Mouse (Mus musculus) thymus, adult 2 months (tissue): Measurements from ENCODE around the gene Ctu2. TPM values are rescaled to one million over a fixed set of nuclear protein-coding genes. Genes with fewer than 3 reads are reported as not detected.

Experiments used
- DNase-seq: peaks from one replicate; pipeline ENCODE4 v3.0.0; 2021
- H3K27ac ChIP-seq: fragments of 200-500 bp; 2 replicates; pipeline ENCODE4 v1.5.1; 2012; ENCODE audit warnings: low read length, control low read depth; ENCODE audit not compliant: control insufficient read depth, insufficient read depth
- H3K27me3 ChIP-seq: fragments of 200-500 bp; 2 replicates; pipeline ENCODE4 v1.6.1; 2012; ENCODE audit warnings: mild to moderate bottlenecking, low read length, moderate library complexity, mixed read lengths; ENCODE audit not compliant: control insufficient read depth, insufficient read depth
- H3K36me3 ChIP-seq: fragments of 200-500 bp; 2 replicates; pipeline ENCODE4 v1.6.1; 2012; ENCODE audit warnings: mild to moderate bottlenecking, low read length, moderate library complexity; ENCODE audit not compliant: control insufficient read depth, insufficient read depth
- H3K4me1 ChIP-seq: fragments of 200-500 bp; replicated peaks from 2 replicates; pipeline ENCODE4 v1.6.1; 2012; ENCODE audit warnings: low read length; ENCODE audit not compliant: control insufficient read depth, insufficient read depth
- H3K4me3 ChIP-seq: fragments of 200-500 bp; 2 replicates; pipeline ENCODE4 v1.5.1; 2012; ENCODE audit warnings: mild to moderate bottlenecking, low read length, control low read depth, moderate library complexity; ENCODE audit not compliant: control insufficient read depth, insufficient read depth
- CTCF ChIP-seq: fragments of 200-500 bp; IDR thresholded peaks from 2 replicates; pipeline ENCODE4 v1.5.1; 2012; ENCODE audit warnings: mild to moderate bottlenecking, control low read depth, low read length, moderate library complexity, borderline replicate concordance; ENCODE audit not compliant: control insufficient read depth, poor library complexity, insufficient read depth; ENCODE audit errors: extremely low read depth
- POLR2A ChIP-seq: fragments of 200-500 bp; IDR thresholded peaks from 2 replicates; pipeline ENCODE4 v1.6.1; 2012; ENCODE audit warnings: mild to moderate bottlenecking, low read length, control low read depth, moderate library complexity; ENCODE audit not compliant: control insufficient read depth, poor library complexity, insufficient read depth; ENCODE audit errors: extremely low read depth
- WGBS: fragments of 180-500 bp; shearing (Covaris S2); methylation state at CpG from one replicate; pipeline ENCODE4 v1.1.7; 2018; 5-methylcytosine and 5-hydroxymethylcytosine counted together
- polyA plus RNA-seq: library from polyadenylated mRNA; depleted of rRNA; stranded (reverse); fragments of >200 nt; gene quantifications from 2 replicates; pipeline ENCODE4 v1.2.3, GENCODE M21; 2012

The Ctu2 gene
- polyA plus RNA-seq, 1 experiment: 136 TPM

GRCm38 (mm10) chr8:122437708-122438331 lies 38.1 kb upstream of the Ctu2 start:
- no peak for TF ChIP-seq CTCF
- peak; percentile 12; the same call in 1 of the 2 replicates for TF ChIP-seq POLR2A
- DNase-seq: peak; percentile 36
- peak overlapping the region; percentile 80 for H3K27ac ChIP-seq
- WGBS: 81% methylated on average over 13 of the region's 13 CpGs
- H3K27me3 ChIP-seq: no peaks in the 10 kb centered on the region
- peak overlapping the region; percentile 41 for H3K4me3 ChIP-seq
- peaks cover 44% of the 10 kb centered on the region for H3K4me1 ChIP-seq
- no peaks in the 10 kb centered on the region for H3K36me3 ChIP-seq

- no peak overlapping the region for H3K4me3 ChIP-seq
- peaks cover 36% of the 10 kb centered on the region for H3K4me1 ChIP-seq
Observed at GRCm38 (mm10) chr8:122439336-122439735, 36.6 kb upstream of the Ctu2 start.

GRCm38 (mm10) chr8:122441326-122441725 lies 34.6 kb upstream of the Ctu2 start:
- Histone ChIP-seq H3K4me1 (peaks cover 47% of the 10 kb centered on the region), H3K36me3 (no peaks in the 10 kb centered on the region), H3K27ac (no peak overlapping the region), H3K4me3 (no peak overlapping the region), H3K27me3 (no peaks in the 10 kb centered on the region)
- TF ChIP-seq CTCF (no peak), POLR2A (no peak)
- WGBS: 100% methylated on average over 1 of the region's 1 CpGs
- no peak for DNase-seq

More at GRCm38 (mm10) chr8:122439336-122439735, 36.6 kb upstream of the Ctu2 start:
- H3K27me3 ChIP-seq: no peaks in the 10 kb centered on the region
- no peak for DNase-seq
- WGBS: 98% methylated on average over 16 of the region's 16 CpGs
- H3K27ac ChIP-seq: no peak overlapping the region
- no peaks in the 10 kb centered on the region for H3K36me3 ChIP-seq
- TF ChIP-seq CTCF: no peak
- TF ChIP-seq POLR2A: no peak

GRCm38 (mm10) chr8:122442356-122442755 lies 33.6 kb upstream of the Ctu2 start:
- WGBS: 68% methylated on average over 7 of the region's 7 CpGs
- TF ChIP-seq CTCF (no peak), POLR2A (no peak)

GRCm38 (mm10) chr8:122442781-122443180 lies 33.2 kb upstream of the Ctu2 start:
- Histone ChIP-seq H3K36me3 (no peaks in the 10 kb centered on the region), H3K27me3 (no peaks in the 10 kb centered on the region), H3K4me1 (peaks cover 32% of the 10 kb centered on the region), H3K4me3 (peak overlapping the region; percentile 59), H3K27ac (no peak overlapping the region)
- WGBS: 4% methylated on average over 12 of the region's 12 CpGs
- TF ChIP-seq POLR2A (no peak), CTCF (no peak)
- DNase-seq: no peak

More at GRCm38 (mm10) chr8:122442356-122442755, 33.6 kb upstream of the Ctu2 start:
- Histone ChIP-seq H3K27me3 (no peaks in the 10 kb centered on the region), H3K4me3 (peak overlapping the region; percentile 59; the same call in 1 of the 2 replicates), H3K27ac (no peak overlapping the region), H3K36me3 (no peaks in the 10 kb centered on the region), H3K4me1 (peaks cover 36% of the 10 kb centered on the region)
- DNase-seq: no peak

GRCm38 (mm10) chr8:122443262-122444006 lies 32.5 kb upstream of the Ctu2 start, which contains the start of gene Mvd:
Gene Mvd, minus strand, starts transcription at chr8:122443422.
- peak; percentile 97 for DNase-seq
- under 1% methylated on average over 47 of the region's 47 CpGs for WGBS
- no peaks in the 10 kb centered on the region for H3K36me3 ChIP-seq
- H3K27ac ChIP-seq: peak within 1 kb of the TSS; percentile 61
- no peaks in the 10 kb centered on the region for H3K27me3 ChIP-seq
- H3K4me1 ChIP-seq: peaks cover 26% of the 10 kb centered on the region
- peak within 1 kb of the TSS; percentile 73 for H3K4me3 ChIP-seq
- TF ChIP-seq POLR2A (peak; percentile 78), CTCF (0 out of 2 replicates have a peak, but pooled peaks have one; percentile 50)
